Mouse (Mus musculus): Measurements from ENCODE around the gene Ski. TPM values are rescaled to one million over a fixed set of nuclear protein-coding genes. Genes with fewer than 3 reads are reported as not detected.

Gene Ski
- polyA plus RNA-seq, 1 experiment from 2014 or later = 15.1 TPM

GRCm38 (mm10) chr4:155143411-155143810, 79.0 kb downstream of the Ski start:
- WGBS = 43% methylated on average over 2 of the region's 2 CpGs
- Histone ChIP-seq H3K36me3 (replicated peaks; ENCODE audit: control insufficient read depth, insufficient read depth) (no peaks in the 10 kb centered on the region), H3K9ac (0 out of 2 replicates have a peak overlapping the region, but pooled peaks have one; percentile 28), H3K4me2 (replicated peaks) (no peak overlapping the region), H3K4me1 (replicated peaks; ENCODE audit: control insufficient read depth, insufficient read depth, low read length) (peaks cover 19% of the 10 kb centered on the region), H3K4me3 (replicated peaks; ENCODE audit: low read length) (no peak overlapping the region), H3K9me3 (ENCODE audit: control insufficient read depth, low read length) (no peaks in the 10 kb centered on the region), H3K27ac (peak overlapping the region; percentile 82), H3K27me3 (ENCODE audit: control insufficient read depth, insufficient read depth, low read length) (no peaks in the 10 kb centered on the region)
- DNase-seq (ENCODE audit: low spot score) (no peak), ATAC-seq (ENCODE audit: low FRiP score) (no peak; the same call in 1 of the 2 replicates)

DNA sequence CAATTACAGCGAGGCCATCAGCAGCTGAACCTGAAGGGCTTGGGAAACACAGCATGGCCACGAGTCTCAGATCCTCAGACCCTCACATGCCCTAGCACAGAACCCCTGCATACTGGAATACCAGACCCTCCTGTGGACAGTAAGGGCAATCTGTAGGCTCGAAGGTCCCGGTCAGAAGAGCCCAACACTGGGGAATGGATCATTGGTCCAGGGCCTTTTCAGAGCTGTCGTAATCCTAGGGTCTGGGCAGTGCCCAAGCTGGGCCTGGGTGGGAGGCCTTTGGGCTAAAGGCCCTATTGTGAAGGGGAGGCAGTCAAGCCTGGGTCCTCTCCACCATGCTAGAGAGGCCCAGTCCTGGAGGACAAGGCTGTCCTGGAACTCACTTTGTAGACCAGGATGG, 79.6 kb downstream of the Ski start:
- H3K4me1 ChIP-seq (replicated peaks; ENCODE audit: control insufficient read depth, insufficient read depth, low read length) = peaks cover 19% of the 10 kb centered on the region
- no peak for DNase-seq (ENCODE audit: low spot score)
- H3K4me2 ChIP-seq (replicated peaks) = no peak overlapping the region
- H3K36me3 ChIP-seq (replicated peaks; ENCODE audit: control insufficient read depth, insufficient read depth) = no peaks in the 10 kb centered on the region
- H3K4me3 ChIP-seq (replicated peaks; ENCODE audit: low read length) = no peak overlapping the region
- no peak overlapping the region for H3K9ac ChIP-seq
- no peaks in the 10 kb centered on the region for H3K27me3 ChIP-seq (ENCODE audit: control insufficient read depth, insufficient read depth, low read length)
- H3K9me3 ChIP-seq (ENCODE audit: control insufficient read depth, low read length) = no peaks in the 10 kb centered on the region
- 97% methylated on average over 5 of the region's 5 CpGs for WGBS
- no peak for ATAC-seq (ENCODE audit: low FRiP score)
- peak overlapping the region; percentile 82; the same call in 1 of the 2 replicates for H3K27ac ChIP-seq

DNA sequence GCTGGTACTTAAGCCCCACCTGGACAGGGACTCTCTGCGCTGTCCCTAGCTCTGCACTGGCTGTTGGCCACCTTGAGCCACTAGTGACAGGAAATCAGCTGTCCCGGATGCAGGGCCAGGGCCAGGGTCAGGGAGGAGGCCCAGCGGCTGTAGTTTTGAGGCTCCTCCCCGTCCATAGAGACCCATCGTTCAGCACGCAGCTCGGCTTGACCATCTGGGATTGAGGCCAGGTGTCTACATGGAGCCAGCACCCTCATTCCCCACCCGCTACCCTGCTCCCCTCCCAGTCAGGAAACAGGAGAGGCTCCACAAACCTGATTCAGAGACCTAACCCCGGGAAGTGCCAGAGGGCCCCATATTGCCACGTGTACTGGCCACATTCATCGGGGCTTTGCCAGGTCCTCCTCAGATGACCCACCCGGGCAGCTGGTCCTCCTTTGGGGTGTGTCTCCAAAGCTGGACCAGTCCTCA, 81.6 kb downstream of the Ski start:
- DNase-seq (ENCODE audit: low spot score) (no peak), ATAC-seq (ENCODE audit: low FRiP score) (no peak)
- H3K4me2 ChIP-seq (replicated peaks) = no peak overlapping the region
- no peak overlapping the region for H3K27ac ChIP-seq
- no peak overlapping the region for H3K4me3 ChIP-seq (replicated peaks; ENCODE audit: low read length)
- peaks cover 19% of the 10 kb centered on the region for H3K4me1 ChIP-seq (replicated peaks; ENCODE audit: control insufficient read depth, insufficient read depth, low read length)
- no peaks in the 10 kb centered on the region for H3K27me3 ChIP-seq (ENCODE audit: control insufficient read depth, insufficient read depth, low read length)
- no peaks in the 10 kb centered on the region for H3K9me3 ChIP-seq (ENCODE audit: control insufficient read depth, low read length)
- no peak overlapping the region for H3K9ac ChIP-seq
- H3K36me3 ChIP-seq (replicated peaks; ENCODE audit: control insufficient read depth, insufficient read depth) = no peaks in the 10 kb centered on the region
- 71% methylated on average over 12 of the region's 12 CpGs for WGBS

DNA sequence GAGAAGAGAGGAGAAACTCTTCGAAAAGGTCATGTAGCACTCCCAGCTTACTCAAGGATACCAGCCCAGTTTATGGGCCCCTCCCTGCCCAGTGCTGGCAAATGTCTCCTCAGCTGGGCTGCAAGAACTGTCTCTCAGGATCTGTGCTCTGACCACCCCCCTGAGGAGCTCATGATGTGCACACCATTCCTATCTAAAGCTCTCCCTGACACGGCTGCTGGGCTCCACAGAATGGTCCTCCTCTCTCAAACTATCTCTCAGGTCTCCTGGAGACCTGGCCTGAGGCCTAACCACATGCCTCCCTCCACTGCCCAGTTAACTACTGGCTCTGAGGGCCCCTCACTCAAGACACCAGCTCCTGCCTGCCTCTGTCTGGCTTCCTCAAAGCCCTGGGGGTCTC, 82.2 kb downstream of the Ski start:
- Histone ChIP-seq H3K9ac (no peak overlapping the region), H3K4me1 (replicated peaks; ENCODE audit: control insufficient read depth, insufficient read depth, low read length) (peaks cover 19% of the 10 kb centered on the region), H3K27me3 (ENCODE audit: control insufficient read depth, insufficient read depth, low read length) (no peaks in the 10 kb centered on the region), H3K27ac (no peak overlapping the region), H3K4me2 (replicated peaks) (no peak overlapping the region), H3K9me3 (ENCODE audit: control insufficient read depth, low read length) (no peaks in the 10 kb centered on the region), H3K4me3 (replicated peaks; ENCODE audit: low read length) (no peak overlapping the region), H3K36me3 (replicated peaks; ENCODE audit: control insufficient read depth, insufficient read depth) (no peaks in the 10 kb centered on the region)
- no peak for ATAC-seq (ENCODE audit: low FRiP score)
- 79% methylated on average over 2 of the region's 2 CpGs for WGBS
- no peak for DNase-seq (ENCODE audit: low spot score)

GRCm38 (mm10) chr4:155139281-155140045, 82.9 kb downstream of the Ski start:
- Histone ChIP-seq H3K36me3 (replicated peaks; ENCODE audit: control insufficient read depth, insufficient read depth) (no peaks in the 10 kb centered on the region), H3K9ac (no peak overlapping the region), H3K9me3 (ENCODE audit: control insufficient read depth, low read length) (no peaks in the 10 kb centered on the region), H3K4me1 (replicated peaks; ENCODE audit: control insufficient read depth, insufficient read depth, low read length) (peaks cover 12% of the 10 kb centered on the region), H3K4me2 (replicated peaks) (no peak overlapping the region), H3K27me3 (ENCODE audit: control insufficient read depth, insufficient read depth, low read length) (no peaks in the 10 kb centered on the region), H3K27ac (no peak overlapping the region), H3K4me3 (replicated peaks; ENCODE audit: low read length) (no peak overlapping the region)
- ATAC-seq (ENCODE audit: low FRiP score) (no peak), DNase-seq (ENCODE audit: low spot score) (no peak)
- 86% methylated on average over 12 of the region's 12 CpGs for WGBS

DNA sequence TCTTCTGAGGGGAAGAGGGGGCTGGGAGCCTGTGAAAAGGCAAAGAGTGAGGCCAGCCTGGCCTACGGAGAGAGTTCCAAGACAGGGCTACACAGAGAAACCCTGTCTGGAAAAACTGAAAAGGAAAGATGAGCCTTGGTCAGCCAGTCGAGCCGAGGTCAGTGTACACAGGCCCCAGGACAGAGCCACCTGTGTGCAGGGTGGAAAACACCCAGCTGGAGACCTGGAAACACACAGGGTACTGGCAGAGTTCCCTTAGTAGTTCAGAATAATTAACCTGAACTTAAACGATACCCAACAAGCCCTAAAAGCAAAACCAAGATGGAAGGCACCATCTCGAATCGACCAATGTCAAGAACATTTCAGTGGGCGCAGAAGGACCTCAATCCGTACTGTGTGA, 83.9 kb downstream of the Ski start:
- WGBS = 80% methylated on average over 8 of the region's 8 CpGs
- DNase-seq (ENCODE audit: low spot score) (no peak), ATAC-seq (ENCODE audit: low FRiP score) (no peak)
- Histone ChIP-seq H3K9me3 (ENCODE audit: control insufficient read depth, low read length) (no peaks in the 10 kb centered on the region), H3K9ac (no peak overlapping the region), H3K27me3 (ENCODE audit: control insufficient read depth, insufficient read depth, low read length) (no peaks in the 10 kb centered on the region), H3K4me1 (replicated peaks; ENCODE audit: control insufficient read depth, insufficient read depth, low read length) (peaks cover 12% of the 10 kb centered on the region), H3K27ac (no peak overlapping the region), H3K4me2 (replicated peaks) (no peak overlapping the region), H3K36me3 (replicated peaks; ENCODE audit: control insufficient read depth, insufficient read depth) (no peaks in the 10 kb centered on the region), H3K4me3 (replicated peaks; ENCODE audit: low read length) (no peak overlapping the region)

- no peak for ATAC-seq (ENCODE audit: low FRiP score)
- Histone ChIP-seq H3K27me3 (ENCODE audit: control insufficient read depth, insufficient read depth, low read length) (no peaks in the 10 kb centered on the region), H3K4me2 (replicated peaks) (no peak overlapping the region), H3K9ac (no peak overlapping the region), H3K36me3 (replicated peaks; ENCODE audit: control insufficient read depth, insufficient read depth) (no peaks in the 10 kb centered on the region), H3K4me1 (replicated peaks; ENCODE audit: control insufficient read depth, insufficient read depth, low read length) (peaks cover 15% of the 10 kb centered on the region), H3K27ac (no peak overlapping the region), H3K4me3 (replicated peaks; ENCODE audit: low read length) (no peak overlapping the region), H3K9me3 (ENCODE audit: control insufficient read depth, low read length) (no peaks in the 10 kb centered on the region)
- no peak for DNase-seq (ENCODE audit: low spot score)
- WGBS = 79% methylated on average over 7 of the region's 7 CpGs
These were observed 84.5 kb downstream of the Ski start for GRCm38 (mm10) chr4:155137891-155138290.

- no peaks in the 10 kb centered on the region for H3K27me3 ChIP-seq (ENCODE audit: control insufficient read depth, insufficient read depth, low read length)
- no peak for DNase-seq (ENCODE audit: low spot score)
- no peak overlapping the region for H3K27ac ChIP-seq
- H3K4me2 ChIP-seq (replicated peaks) = no peak overlapping the region
- H3K4me3 ChIP-seq (replicated peaks; ENCODE audit: low read length) = no peak overlapping the region
- H3K4me1 ChIP-seq (replicated peaks; ENCODE audit: control insufficient read depth, insufficient read depth, low read length) = peaks cover 16% of the 10 kb centered on the region
- no peak overlapping the region for H3K9ac ChIP-seq
- no peaks in the 10 kb centered on the region for H3K36me3 ChIP-seq (replicated peaks; ENCODE audit: control insufficient read depth, insufficient read depth)
- H3K9me3 ChIP-seq (ENCODE audit: control insufficient read depth, low read length) = no peaks in the 10 kb centered on the region
- WGBS = 68% methylated on average over 5 of the region's 5 CpGs
- no peak for ATAC-seq (ENCODE audit: low FRiP score)
These were observed 86.3 kb downstream of the Ski start for GRCm38 (mm10) chr4:155135909-155136585.

DNA sequence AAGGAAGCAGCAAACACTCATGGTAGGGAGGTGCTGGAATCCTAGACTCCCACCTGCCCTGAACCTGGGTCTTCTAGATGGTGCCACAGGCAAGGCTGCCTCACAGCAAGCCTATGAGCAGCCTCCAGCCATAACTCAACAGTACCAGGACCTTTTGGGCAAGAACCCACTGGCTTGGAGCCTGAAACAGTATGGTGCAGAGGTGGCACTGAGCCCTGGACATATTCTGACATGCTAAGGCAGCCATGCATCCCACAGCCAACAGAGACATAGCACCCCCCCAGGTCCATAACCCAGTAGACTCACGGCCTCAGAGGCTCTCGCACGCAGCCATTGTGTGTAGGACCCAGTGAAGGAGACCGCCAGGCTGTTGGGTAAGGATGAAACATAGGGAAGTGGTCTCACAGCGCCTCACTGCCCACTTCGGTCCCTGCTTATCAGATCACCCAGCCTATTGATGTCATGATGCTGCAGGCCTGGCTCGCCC, 87.7 kb downstream of the Ski start:
- DNase-seq (ENCODE audit: low spot score) = no peak
- no peaks in the 10 kb centered on the region for H3K9me3 ChIP-seq (ENCODE audit: control insufficient read depth, low read length)
- ATAC-seq (ENCODE audit: low FRiP score) = no peak
- no peak overlapping the region for H3K9ac ChIP-seq
- no peak overlapping the region for H3K4me2 ChIP-seq (replicated peaks)
- H3K27ac ChIP-seq = 0 out of 2 replicates have a peak overlapping the region, but pooled peaks have one; percentile 4
- peaks cover 20% of the 10 kb centered on the region for H3K4me1 ChIP-seq (replicated peaks; ENCODE audit: control insufficient read depth, insufficient read depth, low read length)
- WGBS = 86% methylated on average over 7 of the region's 7 CpGs
- H3K27me3 ChIP-seq (ENCODE audit: control insufficient read depth, insufficient read depth, low read length) = no peaks in the 10 kb centered on the region
- no peak overlapping the region for H3K4me3 ChIP-seq (replicated peaks; ENCODE audit: low read length)
- no peaks in the 10 kb centered on the region for H3K36me3 ChIP-seq (replicated peaks; ENCODE audit: control insufficient read depth, insufficient read depth)

Measured in hindbrain, embryonic 14.5 days (tissue).